Mouse (Mus musculus) heart, embryonic 16.5 days (tissue): ENCODE data around the gene Ino80b. TPM values are rescaled to one million over a fixed set of nuclear protein-coding genes. Genes with fewer than 3 reads are reported as not detected.
A peak's percentile ranks its signal among the peaks of the same experiment; 100 is the strongest.

Source experiments
- ATAC-seq: fragments of 200-750 bp; cut with Nextera tagmentation; replicated peaks from 2 replicates; pipeline ENCODE4 v1.8.0; 2017; ENCODE audit warnings: moderate number of reproducible peaks; ENCODE audit not compliant: insufficient read depth, low FRiP score; ENCODE audit errors: extremely low read depth
- H3K27ac ChIP-seq: fragments of 300-500 bp; sonication (generic); 2 replicates; pipeline ENCODE4 v1.5.1; 2014; ENCODE audit warnings: mild to moderate bottlenecking, low read length, control low read depth, moderate library complexity
- H3K27me3 ChIP-seq: fragments of 300-500 bp; sonication (generic); 2 replicates; pipeline ENCODE4 v1.6.1; 2014; ENCODE audit warnings: low read length, mixed read lengths; ENCODE audit not compliant: control insufficient read depth, insufficient read depth
- H3K36me3 ChIP-seq: fragments of 300-500 bp; sonication (generic); 2 replicates; pipeline ENCODE4 v1.6.1; 2014; ENCODE audit not compliant: control insufficient read depth, insufficient read depth
- H3K4me1 ChIP-seq: fragments of 300-500 bp; sonication (generic); 2 replicates; pipeline ENCODE4 v1.6.1; 2014; ENCODE audit warnings: low read length, mixed read lengths; ENCODE audit not compliant: control insufficient read depth, insufficient read depth
- H3K4me2 ChIP-seq: fragments of 300-500 bp; sonication (generic); 2 replicates; pipeline ENCODE4 v1.6.1; 2014; ENCODE audit warnings: low read depth, mild to moderate bottlenecking, control low read depth, low read length
- H3K4me3 ChIP-seq: fragments of 300-500 bp; sonication (generic); 2 replicates; pipeline ENCODE4 v1.5.1; 2014; ENCODE audit warnings: mild to moderate bottlenecking, control low read depth, low read length
- H3K9ac ChIP-seq: fragments of 300-500 bp; sonication (generic); 2 replicates; pipeline ENCODE4 v1.6.1; 2014; ENCODE audit warnings: low read length, control low read depth
- H3K9me3 ChIP-seq: fragments of 300-500 bp; sonication (generic); replicated peaks from 2 replicates; pipeline ENCODE4 v1.6.1; 2016; ENCODE audit warnings: low read length; ENCODE audit not compliant: control insufficient read depth
- WGBS: fragments of 180-500 bp; shearing (Covaris S2); extraction: QIAGEN DNeasy Blood & Tissue Kit; methylation state at CpG from one replicate; pipeline ENCODE4 v1.1.7; 2014; 5-methylcytosine and 5-hydroxymethylcytosine counted together
- polyA plus RNA-seq: library from polyadenylated mRNA; unstranded; fragments of >200 nt; fragmentation: Nextera tagmentation; extraction: Ambion mirVana; gene quantifications from 2 replicates; pipeline ENCODE4 v1.2.1, GENCODE M21; 2015

Gene Ino80b
- polyA plus RNA-seq, 1 experiment from 2014 or later, result 8.1 TPM

DNA sequence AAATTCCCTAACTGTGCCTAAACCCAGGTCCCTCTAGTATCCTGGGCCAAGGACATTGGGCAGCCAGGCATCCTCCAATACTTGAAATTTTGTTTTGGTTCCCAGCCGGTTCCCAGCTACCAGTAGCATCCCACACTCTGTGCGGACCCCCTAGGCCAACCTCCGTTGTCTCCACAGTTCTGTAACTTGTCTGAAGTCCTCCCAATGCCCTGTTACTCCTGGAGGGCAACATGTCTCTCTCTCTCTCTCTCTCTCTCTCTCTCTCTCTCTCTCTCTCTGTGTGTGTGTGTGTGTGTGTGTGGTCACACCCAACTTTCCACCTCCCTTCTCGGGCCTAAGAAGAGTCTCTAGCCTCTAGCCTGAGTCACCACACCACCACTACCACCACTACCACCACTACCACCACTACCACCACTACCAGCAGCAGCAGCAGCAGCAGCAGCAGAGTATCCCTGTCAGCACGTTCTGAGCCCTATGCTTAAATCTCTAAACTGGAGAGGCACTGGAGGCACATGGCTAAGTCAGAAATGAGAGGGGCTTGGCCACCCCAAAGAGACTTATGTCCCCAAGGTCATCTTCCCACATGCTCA is 11.2 kb upstream of the Ino80b start:
- ATAC-seq, result no peak
- Histone ChIP-seq H3K4me1 (peaks cover 20% of the 10 kb centered on the region), H3K9ac (peak overlapping the region; percentile 94), H3K4me2 (peak overlapping the region; percentile 81), H3K27ac (peak overlapping the region; percentile 99), H3K36me3 (no peaks in the 10 kb centered on the region), H3K9me3 (no peaks in the 10 kb centered on the region), H3K27me3 (no peaks in the 10 kb centered on the region), H3K4me3 (peak overlapping the region; percentile 68)
- 27% methylated on average over 5 of the region's 5 CpGs for WGBS

DNA sequence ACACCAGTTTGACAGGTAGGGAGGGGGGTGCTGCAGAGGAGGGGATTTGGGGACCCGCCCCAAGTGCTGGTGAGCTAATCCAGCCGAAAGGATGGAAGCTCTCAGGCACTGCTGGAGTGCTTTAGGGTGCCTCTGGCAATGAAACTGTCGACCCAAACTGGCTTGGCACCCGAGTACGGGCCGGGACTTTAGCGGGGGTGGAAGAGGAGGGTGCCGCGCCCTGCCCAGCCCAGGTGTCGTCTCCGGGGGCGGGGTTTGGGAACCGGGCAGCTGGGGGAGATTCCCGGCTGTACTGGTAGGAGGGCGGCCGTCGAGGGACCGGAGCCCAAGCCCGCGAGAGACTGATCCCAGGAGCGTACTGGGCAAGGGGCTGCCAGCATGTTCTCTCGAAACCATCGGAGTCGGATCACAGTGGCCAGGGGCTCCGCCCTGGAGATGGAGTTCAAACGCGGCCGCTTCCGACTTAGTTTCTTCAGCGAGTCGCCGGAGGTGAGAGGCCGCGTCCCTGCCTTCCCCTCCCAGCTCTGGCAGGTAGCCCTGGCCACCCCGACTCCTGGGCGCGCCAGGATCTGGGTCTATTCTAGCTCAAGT is 10.4 kb upstream of the Ino80b start:
- Histone ChIP-seq H3K36me3 (no peaks in the 10 kb centered on the region), H3K9ac (peak overlapping the region; percentile 94), H3K27me3 (no peaks in the 10 kb centered on the region), H3K9me3 (no peaks in the 10 kb centered on the region), H3K4me2 (peak overlapping the region; percentile 81), H3K4me3 (peak overlapping the region; percentile 68), H3K27ac (peak overlapping the region; percentile 99), H3K4me1 (peaks cover 20% of the 10 kb centered on the region)
- no peak for ATAC-seq
- WGBS, result 4% methylated on average over 36 of the region's 37 CpGs

DNA sequence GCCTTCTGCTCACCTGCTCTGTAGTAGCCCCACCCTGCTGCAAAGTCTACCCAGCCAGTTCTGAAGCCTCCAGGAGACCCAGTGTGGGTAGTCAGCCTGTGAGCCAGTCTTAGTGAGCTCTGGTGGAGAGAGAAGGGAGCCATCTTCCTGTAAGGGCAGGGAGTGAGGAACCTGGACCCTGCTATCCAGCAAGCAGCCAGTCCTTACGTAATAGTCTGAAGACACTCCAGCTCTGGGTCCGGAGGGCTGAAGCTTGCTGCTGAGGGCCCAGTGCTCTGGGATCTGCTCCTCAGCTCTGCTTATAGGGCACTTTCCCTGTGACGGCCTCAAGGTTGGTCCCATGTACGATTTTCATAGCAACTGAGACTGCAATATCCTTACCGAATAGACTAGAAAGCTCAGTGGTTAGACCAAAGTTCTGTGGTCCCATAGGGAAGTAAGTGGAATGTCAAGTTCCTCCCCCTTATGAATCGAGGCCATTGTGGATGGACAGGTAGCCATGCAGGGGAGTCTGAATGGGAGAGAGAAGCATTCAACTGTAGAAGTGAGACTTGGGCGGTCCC is 9.8 kb upstream of the Ino80b start, which contains the start of gene Rtkn:
Gene Rtkn (plus strand): TSS at position 513 of the 563 bp plus-strand sequence.
- peak within 1 kb of the TSS; percentile 99 for H3K27ac ChIP-seq
- no peak for ATAC-seq
- H3K36me3 ChIP-seq, result no peaks in the 10 kb centered on the region
- peak within 1 kb of the TSS; percentile 94 for H3K9ac ChIP-seq
- 64% methylated on average over 7 of the region's 7 CpGs for WGBS
- peak within 1 kb of the TSS; percentile 81 for H3K4me2 ChIP-seq
- H3K9me3 ChIP-seq, result no peaks in the 10 kb centered on the region
- H3K4me1 ChIP-seq, result peaks cover 20% of the 10 kb centered on the region
- H3K27me3 ChIP-seq, result no peaks in the 10 kb centered on the region
- H3K4me3 ChIP-seq, result peak within 1 kb of the TSS; percentile 68

DNA sequence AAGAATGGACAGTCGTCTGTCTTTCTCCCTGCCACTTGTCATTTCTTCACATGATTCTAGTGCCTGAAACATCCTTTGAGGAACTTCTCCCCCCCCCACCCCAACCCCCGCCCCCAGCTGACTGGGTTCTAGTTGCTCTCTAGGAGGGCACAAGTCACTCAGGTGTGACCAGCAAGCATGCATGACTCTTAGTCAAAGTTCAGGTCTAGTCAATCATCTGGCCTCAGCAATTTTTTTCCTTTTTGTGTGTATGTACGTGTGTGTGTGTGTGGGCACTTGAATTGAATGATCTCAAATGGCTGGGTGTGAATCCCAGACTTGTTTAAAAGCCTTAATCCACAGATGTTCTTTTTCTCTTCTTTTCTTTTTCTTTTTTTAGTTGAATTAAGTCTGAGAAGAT is 9.0 kb upstream of the Ino80b start:
- Histone ChIP-seq H3K9me3 (no peaks in the 10 kb centered on the region), H3K4me3 (no peak overlapping the region), H3K27ac (no peak overlapping the region), H3K4me2 (no peak overlapping the region), H3K36me3 (no peaks in the 10 kb centered on the region), H3K4me1 (peaks cover 20% of the 10 kb centered on the region), H3K27me3 (no peaks in the 10 kb centered on the region), H3K9ac (no peak overlapping the region)
- no peak for ATAC-seq
- 67% methylated on average over 3 of the region's 3 CpGs for WGBS

DNA sequence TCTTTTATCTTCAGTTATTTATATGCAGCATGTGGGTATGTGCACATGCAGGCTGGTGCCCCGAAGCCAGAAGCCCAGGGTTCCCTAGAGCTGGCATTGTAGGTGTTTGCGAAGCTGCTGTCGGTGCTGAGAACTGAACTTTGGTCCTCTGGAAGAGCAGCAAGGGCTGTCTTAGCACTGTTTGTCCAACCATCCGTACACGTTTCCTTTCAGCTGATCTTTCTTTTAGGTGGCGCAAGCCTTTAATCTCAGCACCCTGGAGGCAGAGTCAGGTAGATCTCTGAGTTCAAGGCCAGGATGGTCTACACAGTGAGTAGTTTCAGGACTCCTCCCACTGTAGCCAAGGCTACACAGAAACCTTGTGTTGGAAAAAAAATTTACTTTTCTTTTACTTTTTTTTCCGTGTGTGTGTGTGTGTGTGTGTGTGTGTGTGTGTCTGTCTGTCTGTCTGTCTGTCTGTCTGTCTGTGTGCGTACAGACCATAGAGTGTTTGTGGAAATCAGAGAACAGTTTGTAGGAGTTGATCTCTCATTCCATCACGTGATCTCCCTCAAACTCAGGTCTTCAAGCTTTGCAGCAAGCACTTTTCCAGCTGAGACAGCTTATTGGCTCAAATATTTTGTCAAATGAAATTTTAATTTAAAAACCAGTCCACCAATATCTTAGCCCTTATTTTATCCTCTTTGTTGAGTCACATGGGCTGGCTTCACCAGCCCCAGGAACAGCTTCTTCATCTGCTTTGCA is 7.1 kb upstream of the Ino80b start:
- peaks cover 6% of the 10 kb centered on the region; the same call in 1 of the 2 replicates for H3K4me1 ChIP-seq
- WGBS, result 82% methylated on average over 9 of the region's 9 CpGs
- no peaks in the 10 kb centered on the region for H3K27me3 ChIP-seq
- no peak overlapping the region for H3K4me2 ChIP-seq
- no peak overlapping the region for H3K4me3 ChIP-seq
- H3K9me3 ChIP-seq, result no peaks in the 10 kb centered on the region
- no peak overlapping the region for H3K9ac ChIP-seq
- H3K27ac ChIP-seq, result no peak overlapping the region
- ATAC-seq, result no peak
- H3K36me3 ChIP-seq, result no peaks in the 10 kb centered on the region

DNA sequence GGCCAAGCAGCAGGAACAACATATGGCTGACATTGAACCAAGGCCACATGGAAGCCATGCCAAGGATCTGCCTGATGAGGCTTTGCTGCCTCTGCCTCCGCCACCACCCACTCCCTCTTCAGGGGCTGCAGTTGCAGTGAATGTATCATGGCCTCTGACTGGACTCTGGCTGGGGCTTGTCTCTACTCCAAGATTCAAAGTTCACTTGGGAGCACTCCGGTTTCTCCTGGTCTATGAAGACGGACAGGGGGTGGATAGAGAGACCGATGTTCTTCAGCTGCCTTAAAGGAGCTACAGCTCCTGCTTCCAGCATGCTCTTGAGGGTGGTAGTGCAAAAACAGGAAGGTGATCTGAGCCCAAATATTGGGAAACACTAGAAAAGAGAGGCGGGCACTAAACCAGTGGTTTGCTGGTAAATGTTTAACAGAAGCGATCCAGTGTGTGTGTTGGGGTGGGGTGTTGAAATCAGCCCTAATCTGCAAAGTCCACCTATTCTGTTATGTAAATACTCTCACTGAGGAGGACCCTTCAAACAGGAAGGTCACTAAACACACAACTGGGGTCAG is 6.3 kb upstream of the Ino80b start:
- Histone ChIP-seq H3K9ac (no peak overlapping the region), H3K27me3 (no peaks in the 10 kb centered on the region), H3K4me2 (no peak overlapping the region), H3K4me1 (peaks cover 6% of the 10 kb centered on the region; the same call in 1 of the 2 replicates), H3K9me3 (no peaks in the 10 kb centered on the region), H3K27ac (no peak overlapping the region), H3K4me3 (no peak overlapping the region), H3K36me3 (no peaks in the 10 kb centered on the region)
- ATAC-seq, result no peak
- 62% methylated on average over 6 of the region's 6 CpGs for whole genome bisulfite sequencing

DNA sequence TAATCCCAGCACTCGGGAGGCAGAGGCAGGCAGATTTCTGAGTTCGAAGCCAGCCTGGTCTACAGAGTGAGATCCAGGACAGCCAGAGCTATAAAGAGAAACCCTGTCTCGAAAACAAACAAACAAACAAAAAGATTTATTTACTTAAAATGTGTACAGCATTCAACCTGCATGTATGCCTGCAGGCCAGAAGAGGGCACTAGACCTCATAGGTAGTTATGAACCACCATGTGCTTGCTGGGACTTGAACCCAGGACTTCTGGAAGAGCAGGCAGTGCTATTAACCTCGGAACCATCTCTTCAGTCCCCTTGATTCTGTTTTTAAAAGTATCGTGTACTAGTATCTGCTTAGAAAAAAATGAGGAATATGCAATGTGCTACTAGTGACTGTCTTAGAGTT is 2.2 kb upstream of the Ino80b start:
- no peak overlapping the region for H3K27ac ChIP-seq
- H3K4me2 ChIP-seq, result no peak overlapping the region
- H3K36me3 ChIP-seq, result no peaks in the 10 kb centered on the region
- H3K4me3 ChIP-seq, result no peak overlapping the region
- 96% methylated on average over 5 of the region's 5 CpGs for WGBS
- no peak for ATAC-seq
- no peaks in the 10 kb centered on the region for H3K27me3 ChIP-seq
- no peaks in the 10 kb centered on the region for H3K9me3 ChIP-seq
- H3K4me1 ChIP-seq, result peaks cover 14% of the 10 kb centered on the region
- no peak overlapping the region for H3K9ac ChIP-seq

DNA sequence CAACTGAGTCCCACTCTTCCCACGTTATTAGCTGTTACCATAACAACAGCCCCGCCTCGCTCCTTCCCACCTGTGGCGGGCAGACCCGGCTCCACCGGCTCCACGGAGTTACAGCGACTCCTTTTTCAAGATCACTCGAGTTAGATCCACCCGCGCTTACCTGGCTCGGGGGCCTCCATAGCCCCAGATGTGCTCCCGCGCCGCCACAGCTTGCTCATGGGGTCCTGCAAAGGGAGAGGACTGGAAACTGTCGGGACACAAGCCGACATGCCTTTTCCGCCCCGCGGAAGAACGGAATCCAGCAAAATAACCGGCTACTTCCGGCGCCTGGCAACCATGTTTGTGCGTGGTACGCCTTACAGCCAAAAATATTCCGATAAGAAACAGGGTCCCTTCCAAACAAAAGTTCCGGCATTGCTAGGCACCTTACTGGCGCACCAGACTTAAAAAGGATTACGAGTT is 349 bp downstream of the Ino80b start:
- peak overlapping the region; percentile 97 for H3K4me2 ChIP-seq
- H3K27ac ChIP-seq, result peak overlapping the region; percentile 70
- H3K4me1 ChIP-seq, result peaks cover 28% of the 10 kb centered on the region
- H3K27me3 ChIP-seq, result no peaks in the 10 kb centered on the region
- no peaks in the 10 kb centered on the region for H3K36me3 ChIP-seq
- peak overlapping the region; percentile 86 for H3K9ac ChIP-seq
- ATAC-seq, result peak; percentile 25; the same call in 1 of the 2 replicates
- no peaks in the 10 kb centered on the region for H3K9me3 ChIP-seq
- peak overlapping the region; percentile 92 for H3K4me3 ChIP-seq
- under 1% methylated on average over 30 of the region's 30 CpGs for WGBS
